Mouse (Mus musculus): ENCODE results near the gene Hrasls5. TPM values are rescaled to one million over a fixed set of nuclear protein-coding genes. Genes with fewer than 3 reads are reported as not detected.

Gene Hrasls5
- total and polyA plus RNA-seq, 3 experiments = not detected

GRCm38 (mm10) chr19:7585279-7585678 is 27.1 kb upstream of the Hrasls5 start:
- Histone ChIP-seq H3K4me1 (ENCODE audit: control insufficient read depth in 1 of 2, insufficient read depth in 2 of 2) (peaks cover 2 to 16% of the 10 kb centered on the region in 2 experiments; a peak in 3 of 4 replicates), H3K4me2 (ENCODE audit: insufficient read depth, low read depth, poor library complexity, severe bottlenecking) (no peak overlapping the region), H3K9me3 (replicated peaks; ENCODE audit: low read length) (peaks cover 4% of the 10 kb centered on the region), H3K27me3 (replicated peaks) (no peaks in the 10 kb centered on the region), H3K79me2 (replicated peaks; ENCODE audit: control insufficient read depth, extremely low read depth, insufficient read depth, poor library complexity, severe bottlenecking) (no peaks in the 10 kb centered on the region), H3K4me3 (replicated peaks in 1 of 3; ENCODE audit: low read depth in 2 of 3, low read length in 2 of 3, poor library complexity in 1 of 3) (no peak overlapping the region), H3K27ac (ENCODE audit: insufficient read depth, low read depth) (no peak overlapping the region), H3K9ac (ENCODE audit: insufficient read depth, low read depth) (no peak overlapping the region), H3K36me3 (replicated peaks in 1 of 2; ENCODE audit: control insufficient read depth in 1 of 2, insufficient read depth in 1 of 2, low read length in 1 of 2) (peaks cover 23 to 46% of the 10 kb centered on the region in 2 experiments)
- no peak for TF ChIP-seq UBTF (IDR thresholded peaks at IDR 0.05; ENCODE audit: low read depth, low read length)
- no peak for TF ChIP-seq MYC (IDR thresholded peaks at IDR 0.05; ENCODE audit: low read depth, low read length)
- TF ChIP-seq SMC3 (IDR thresholded peaks at IDR 0.05; ENCODE audit: low read depth, low read length) = no peak
- TF ChIP-seq ZKSCAN1 (IDR thresholded peaks at IDR 0.05; ENCODE audit: borderline replicate concordance, low read depth, low read length) = no peak
- TF ChIP-seq TBP (conservative IDR thresholded peaks at IDR 0.05; ENCODE audit: low read depth, low read length) = no peak
- no peak for TF ChIP-seq ELF1 (IDR thresholded peaks at IDR 0.05; ENCODE audit: low read depth, low read length)
- no peak for TF ChIP-seq MEF2A (IDR thresholded peaks at IDR 0.05; ENCODE audit: borderline replicate concordance, low read depth, low read length)
- TF ChIP-seq USF1 (IDR thresholded peaks at IDR 0.05; ENCODE audit: low read depth, low read length) = no peak
- TF ChIP-seq PAX5 (IDR thresholded peaks at IDR 0.05; ENCODE audit: low read length) = no peak
- no peak for TF ChIP-seq HCFC1 (IDR thresholded peaks at IDR 0.05; ENCODE audit: low read depth, low read length)
- TF ChIP-seq ZNF384 (IDR thresholded peaks at IDR 0.05; ENCODE audit: low read depth, low read length) = no peak
- no peak for TF ChIP-seq JUN (IDR thresholded peaks at IDR 0.05; ENCODE audit: insufficient read depth, low read depth, low read length)
- no peak for DNase-seq (ENCODE audit: extremely low read depth)
- dilution Hi-C loops (cut with MboI; ENCODE audit: extremely low pct_ligation_motif_present, extremely low pct_unique_long_range_greater_than_20kb, low sequenced_read_pairs) = no loop called here
- in situ Hi-C loops (cut with MboI; ENCODE audit: low pct_ligation_motif_present, low pct_unique_long_range_greater_than_20kb, low sequenced_read_pairs) = no loop called here

- Histone ChIP-seq H3K9ac (ENCODE audit: insufficient read depth, low read depth) (no peak overlapping the region), H3K4me2 (ENCODE audit: insufficient read depth, low read depth, poor library complexity, severe bottlenecking) (no peak overlapping the region), H3K9me3 (replicated peaks; ENCODE audit: low read length) (peaks cover 4% of the 10 kb centered on the region), H3K27me3 (replicated peaks) (no peaks in the 10 kb centered on the region), H3K4me3 (replicated peaks in 1 of 3; ENCODE audit: low read depth in 2 of 3, low read length in 2 of 3, poor library complexity in 1 of 3) (no peak overlapping the region), H3K36me3 (replicated peaks in 1 of 2; ENCODE audit: control insufficient read depth in 1 of 2, insufficient read depth in 1 of 2, low read length in 1 of 2) (peaks cover 19 to 42% of the 10 kb centered on the region in 2 experiments), H3K79me2 (replicated peaks; ENCODE audit: control insufficient read depth, extremely low read depth, insufficient read depth, poor library complexity, severe bottlenecking) (no peaks in the 10 kb centered on the region), H3K27ac (ENCODE audit: insufficient read depth, low read depth) (no peak overlapping the region), H3K4me1 (ENCODE audit: control insufficient read depth in 1 of 2, insufficient read depth in 2 of 2) (peaks cover 2 to 12% of the 10 kb centered on the region in 2 experiments; a peak in 3 of 4 replicates)
- in situ Hi-C loops (cut with MboI; ENCODE audit: low pct_ligation_motif_present, low pct_unique_long_range_greater_than_20kb, low sequenced_read_pairs) = no loop called here
- TF ChIP-seq POLR2A (IDR thresholded peaks at IDR 0.05; ENCODE audit: low read depth, low read length) (no peak), ELF1 (IDR thresholded peaks at IDR 0.05; ENCODE audit: low read depth, low read length) (no peak), CTCF (conservative IDR thresholded peaks at IDR 0.05 in 1 of 2, IDR thresholded peaks at IDR 0.05 in 1 of 2; ENCODE audit: low read depth in 2 of 2, low read length in 2 of 2) (no peak), USF1 (IDR thresholded peaks at IDR 0.05; ENCODE audit: low read depth, low read length) (no peak), SMC3 (IDR thresholded peaks at IDR 0.05; ENCODE audit: low read depth, low read length) (no peak), GABPA (IDR thresholded peaks at IDR 0.05; ENCODE audit: insufficient replicate concordance, low read depth, low read length) (no peak), BHLHE40 (IDR thresholded peaks at IDR 0.05; ENCODE audit: low read depth, low read length) (no peak)
- DNase-seq (ENCODE audit: extremely low read depth) = no peak
- dilution Hi-C loops (cut with MboI; ENCODE audit: extremely low pct_ligation_motif_present, extremely low pct_unique_long_range_greater_than_20kb, low sequenced_read_pairs) = no loop called here
These were observed 26.6 kb upstream of the Hrasls5 start for GRCm38 (mm10) chr19:7585764-7586163.

All from CH12.LX (cell line).